Mouse (Mus musculus) myocyte (in vitro differentiated cells): ENCODE results near the gene Kif18a. TPM values are rescaled to one million over a fixed set of nuclear protein-coding genes. Genes with fewer than 3 reads are reported as not detected.

ENCODE experiments used
- H3K27me3 ChIP-seq: one replicate; pipeline ENCODE4 v1.6.1; 2011; ENCODE audit not compliant: control insufficient read depth, insufficient read depth, insufficient read length
- H3K36me3 ChIP-seq: one replicate; pipeline ENCODE4 v1.6.1; 2011; ENCODE audit not compliant: control insufficient read depth, insufficient read depth
- H3K4me2 ChIP-seq: one replicate; pipeline ENCODE4 v1.6.1; 2011; ENCODE audit warnings: low read depth, control low read depth
- H3K4me3 ChIP-seq: one replicate; pipeline ENCODE4 v1.5.1; 2011; ENCODE audit warnings: mild to moderate bottlenecking, control low read depth, moderate library complexity
- H3K79me2 ChIP-seq: one replicate; pipeline ENCODE4 v1.6.1; 2011; ENCODE audit not compliant: control insufficient read depth, insufficient read depth
- H3ac ChIP-seq: one replicate; pipeline ENCODE4 v1.6.1; 2011; ENCODE audit not compliant: control insufficient read depth, insufficient read length
- CEBPB ChIP-seq: IDR thresholded peaks from 2 replicates; pipeline ENCODE4 v1.6.1; 2011; ENCODE audit warnings: mild to moderate bottlenecking, moderate library complexity; ENCODE audit not compliant: poor library complexity, insufficient read depth, severe bottlenecking
- E2F4 ChIP-seq: IDR thresholded peaks from one replicate; pipeline ENCODE4 v1.6.1; 2011; ENCODE audit warnings: mild to moderate bottlenecking, control low read depth, moderate library complexity; ENCODE audit not compliant: insufficient read depth
- MAX ChIP-seq: IDR thresholded peaks from one replicate; pipeline ENCODE4 v1.6.1; 2011; ENCODE audit warnings: low read depth, mild to moderate bottlenecking, control low read depth
- MYOD1 ChIP-seq, 3 experiments: IDR thresholded peaks; one replicate each; pipeline ENCODE4 v1.6.1; 2011; ENCODE audit warnings: control low read depth in 2 of 3, low read depth in 2 of 3, mild to moderate bottlenecking in 2 of 3, moderate library complexity in 1 of 3; ENCODE audit not compliant: insufficient read length in 2 of 3, control insufficient read depth in 1 of 3
- MYOG ChIP-seq, 3 experiments: IDR thresholded peaks; one replicate each; pipeline ENCODE4 v1.6.1; 2011; ENCODE audit warnings: control low read depth in 2 of 3, low read depth in 2 of 3, mild to moderate bottlenecking in 2 of 3; ENCODE audit not compliant: insufficient read length in 2 of 3, control insufficient read depth in 1 of 3, insufficient read depth in 1 of 3
- POLR2A ChIP-seq: IDR thresholded peaks from one replicate; pipeline ENCODE4 v1.6.1; 2011; ENCODE audit warnings: low read depth, mild to moderate bottlenecking, control low read depth, moderate library complexity; ENCODE audit not compliant: insufficient read length
- POLR2AphosphoS2 ChIP-seq: IDR thresholded peaks from one replicate; pipeline ENCODE4 v1.6.1; 2011; ENCODE audit warnings: low read depth, control low read depth; ENCODE audit not compliant: insufficient read length
- REST ChIP-seq: IDR thresholded peaks from one replicate; pipeline ENCODE4 v1.6.1; 2011; ENCODE audit warnings: mild to moderate bottlenecking, control low read depth, moderate library complexity; ENCODE audit not compliant: insufficient read depth, insufficient read length
- SRF ChIP-seq: IDR thresholded peaks from one replicate; pipeline ENCODE4 v1.6.1; 2011; ENCODE audit warnings: low read depth; ENCODE audit not compliant: control insufficient read depth, insufficient read length
- TCF12 ChIP-seq: IDR thresholded peaks from one replicate; pipeline ENCODE4 v1.6.1; 2011; ENCODE audit warnings: mild to moderate bottlenecking, control low read depth; ENCODE audit not compliant: poor library complexity, insufficient read depth, severe bottlenecking
- TCF3 ChIP-seq: IDR thresholded peaks from one replicate; pipeline ENCODE4 v1.6.1; 2011; ENCODE audit warnings: low read depth, control low read depth; ENCODE audit not compliant: insufficient read length
- USF1 ChIP-seq: IDR thresholded peaks from one replicate; pipeline ENCODE4 v1.6.1; 2011; ENCODE audit warnings: low read depth, mild to moderate bottlenecking, control low read depth, moderate library complexity
- polyA plus RNA-seq: library from polyadenylated mRNA; unstranded; fragments of >200 nt; fragmentation: generic; extraction: Trizol; gene quantifications from one replicate; pipeline ENCODE4 v1.2.1, GENCODE M21; 2012; ENCODE audit warnings: missing spikeins

Kif18a gene
- polyA plus RNA-seq, 1 experiment: 1.6 TPM

- no peak overlapping the region for H3K4me2 ChIP-seq
- H3ac ChIP-seq: no peak overlapping the region
- no peak overlapping the region for H3K4me3 ChIP-seq
- H3K36me3 ChIP-seq: no peaks in the 10 kb centered on the region
- H3K79me2 ChIP-seq: no peaks in the 10 kb centered on the region
- no peaks in the 10 kb centered on the region for H3K27me3 ChIP-seq
- no peak for TF ChIP-seq E2F4
- peak; percentile 62 for TF ChIP-seq USF1
- TF ChIP-seq MYOD1 (IDR thresholded peaks at IDR 0.05; ENCODE audit: control insufficient read depth in 1 of 3, insufficient read length in 2 of 3, low read depth in 2 of 3): no peak
Measured at GRCm38 (mm10) chr2:109348742-109349141, 68.2 kb downstream of the Kif18a start.

GRCm38 (mm10) chr2:109358456-109359141 lies 78.1 kb downstream of the Kif18a start:
- Histone ChIP-seq H3K27me3 (no peaks in the 10 kb centered on the region), H3K79me2 (no peaks in the 10 kb centered on the region)
- no peak for TF ChIP-seq MYOD1 (IDR thresholded peaks at IDR 0.05; ENCODE audit: control insufficient read depth in 1 of 3, insufficient read length in 2 of 3, low read depth in 2 of 3)
- no peak for TF ChIP-seq CEBPB
- no peak for TF ChIP-seq POLR2A
- TF ChIP-seq POLR2AphosphoS2: no peak
- TF ChIP-seq SRF: no peak
- no peak for TF ChIP-seq MAX
- no peak for TF ChIP-seq MYOG (IDR thresholded peaks at IDR 0.05; ENCODE audit: control insufficient read depth in 1 of 3, insufficient read depth in 1 of 3, insufficient read length in 2 of 3, low read depth in 2 of 3)
- TF ChIP-seq E2F4: no peak
- TF ChIP-seq TCF12: no peak
- no peak for TF ChIP-seq USF1
- no peak for TF ChIP-seq REST
- TF ChIP-seq TCF3: no peak

GRCm38 (mm10) chr2:109365962-109366361 lies 85.4 kb downstream of the Kif18a start:
- H3K79me2 ChIP-seq: no peaks in the 10 kb centered on the region
- TF ChIP-seq POLR2A: no peak
- TF ChIP-seq MAX: no peak
- no peak for TF ChIP-seq MYOD1 (IDR thresholded peaks at IDR 0.05; ENCODE audit: control insufficient read depth in 1 of 3, insufficient read length in 2 of 3, low read depth in 2 of 3)
- TF ChIP-seq SRF: no peak
- no peak for TF ChIP-seq USF1
- TF ChIP-seq TCF12: no peak
- no peak for TF ChIP-seq REST
- TF ChIP-seq E2F4: no peak
- TF ChIP-seq MYOG (IDR thresholded peaks at IDR 0.05; ENCODE audit: control insufficient read depth in 1 of 3, insufficient read depth in 1 of 3, insufficient read length in 2 of 3, low read depth in 2 of 3): no peak
- TF ChIP-seq POLR2AphosphoS2: no peak
- no peak for TF ChIP-seq TCF3
- TF ChIP-seq CEBPB: no peak
- no peaks in the 10 kb centered on the region for H3K27me3 ChIP-seq
- H3ac ChIP-seq: no peak overlapping the region
- no peaks in the 10 kb centered on the region for H3K36me3 ChIP-seq
- no peak overlapping the region for H3K4me2 ChIP-seq
- H3K4me3 ChIP-seq: no peak overlapping the region

More at GRCm38 (mm10) chr2:109358456-109359141, 78.1 kb downstream of the Kif18a start:
- H3K4me3 ChIP-seq: no peak overlapping the region
- no peaks in the 10 kb centered on the region for H3K36me3 ChIP-seq
- no peak overlapping the region for H3ac ChIP-seq
- no peak overlapping the region for H3K4me2 ChIP-seq

- TF ChIP-seq REST (no peak), E2F4 (no peak), USF1 (no peak)
- H3K4me3 ChIP-seq: no peak overlapping the region
- H3ac ChIP-seq: no peak overlapping the region
- no peak overlapping the region for H3K4me2 ChIP-seq
- H3K27me3 ChIP-seq: no peaks in the 10 kb centered on the region
- H3K36me3 ChIP-seq: no peaks in the 10 kb centered on the region
- H3K79me2 ChIP-seq: no peaks in the 10 kb centered on the region
Measured at GRCm38 (mm10) chr2:109374881-109375280, 94.3 kb downstream of the Kif18a start.

- TF ChIP-seq TCF12: no peak
- TF ChIP-seq SRF: no peak
- TF ChIP-seq TCF3: no peak
- no peak for TF ChIP-seq MYOG (IDR thresholded peaks at IDR 0.05; ENCODE audit: control insufficient read depth in 1 of 3, insufficient read depth in 1 of 3, insufficient read length in 2 of 3, low read depth in 2 of 3)
- TF ChIP-seq MAX: no peak
- TF ChIP-seq MYOD1 (IDR thresholded peaks at IDR 0.05; ENCODE audit: control insufficient read depth in 1 of 3, insufficient read length in 2 of 3, low read depth in 2 of 3): no peak
- no peak for TF ChIP-seq CEBPB
- no peak for TF ChIP-seq USF1
- no peak for TF ChIP-seq REST
- no peak for TF ChIP-seq E2F4
- no peak for TF ChIP-seq POLR2A
- TF ChIP-seq POLR2AphosphoS2: no peak
- H3K27me3 ChIP-seq: no peaks in the 10 kb centered on the region
- no peaks in the 10 kb centered on the region for H3K79me2 ChIP-seq
- H3K36me3 ChIP-seq: no peaks in the 10 kb centered on the region
- no peak overlapping the region for H3K4me3 ChIP-seq
- no peak overlapping the region for H3ac ChIP-seq
- no peak overlapping the region for H3K4me2 ChIP-seq
Measured at GRCm38 (mm10) chr2:109384019-109384418, 103.5 kb downstream of the Kif18a start.
